Mouse (Mus musculus): ENCODE measurements at regions not wholly inside any gene's neighbourhood (a gene's known extent, or its start where the extent isn't known, plus 50 kb on each side); places are given as distances from the start of the nearest gene placed in this dataset.
A peak's percentile ranks its signal among the peaks of the same experiment; 100 is the strongest.

- no peak overlapping the region for H3K4me2 ChIP-seq
- H3K4me3 ChIP-seq (replicated peaks), result no peak overlapping the region
- no peaks in the 10 kb centered on the region for H3K36me3 ChIP-seq
- no peak overlapping the region for H3K27ac ChIP-seq
- no peak overlapping the region for H3K9ac ChIP-seq
- ATAC-seq (ENCODE audit: low read depth), result no peak
- no peaks in the 10 kb centered on the region for H3K4me1 ChIP-seq (replicated peaks)
- H3K27me3 ChIP-seq, result no peaks in the 10 kb centered on the region
- DNase-seq, result no peak
- no peaks in the 10 kb centered on the region for H3K9me3 ChIP-seq (replicated peaks)
Measured at GRCm38 (mm10) chr3:159689743-159690142, 90.8 kb downstream of the Rpe65 start.

DNA sequence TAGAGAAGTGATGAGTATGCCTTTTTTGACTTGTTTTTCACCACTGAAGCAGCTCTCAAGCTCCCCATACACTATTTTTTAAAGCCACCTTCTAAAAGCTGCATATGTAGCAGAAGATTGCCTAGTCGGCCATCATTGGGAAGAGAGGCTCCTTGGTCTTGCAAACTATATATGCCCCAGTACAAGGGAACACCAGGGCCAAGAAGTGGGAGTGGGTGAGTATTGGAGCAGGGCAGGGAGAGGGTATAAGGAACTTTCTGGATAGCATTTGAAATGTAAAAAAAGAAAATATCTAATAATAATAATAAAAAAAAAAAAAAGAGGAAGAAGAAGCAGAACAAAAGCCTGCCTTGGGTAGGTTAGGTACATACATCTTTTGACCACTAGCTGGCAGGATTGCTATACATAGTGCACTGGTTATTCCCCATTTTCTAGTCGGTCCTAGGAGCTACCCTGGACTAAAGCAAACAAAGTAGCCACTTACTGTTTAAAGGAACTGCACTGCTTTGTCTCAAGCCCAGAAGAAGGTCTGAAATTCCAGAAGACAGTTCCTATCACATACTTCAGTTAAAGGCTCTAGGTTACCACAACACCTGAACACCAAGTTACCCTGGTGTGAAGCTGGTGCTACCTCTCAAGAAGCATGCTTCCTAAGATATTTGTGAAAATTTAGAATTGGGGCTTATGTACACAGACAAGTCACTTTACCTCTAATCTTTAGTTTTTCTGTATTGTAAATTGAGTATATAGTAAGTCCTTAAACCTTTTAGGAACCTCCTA is 114.9 kb upstream of the Wls start:
- Histone ChIP-seq H3K4me1 (replicated peaks) (no peaks in the 10 kb centered on the region), H3K9me3 (replicated peaks) (no peaks in the 10 kb centered on the region), H3K9ac (no peak overlapping the region), H3K27me3 (no peaks in the 10 kb centered on the region), H3K4me3 (replicated peaks) (no peak overlapping the region), H3K27ac (no peak overlapping the region), H3K36me3 (no peaks in the 10 kb centered on the region), H3K4me2 (no peak overlapping the region)
- DNase-seq (no peak), ATAC-seq (ENCODE audit: low read depth) (no peak)
- 23% methylated on average over 2 of the region's 2 CpGs for WGBS (ENCODE audit: insufficient replicate concordance)

DNA sequence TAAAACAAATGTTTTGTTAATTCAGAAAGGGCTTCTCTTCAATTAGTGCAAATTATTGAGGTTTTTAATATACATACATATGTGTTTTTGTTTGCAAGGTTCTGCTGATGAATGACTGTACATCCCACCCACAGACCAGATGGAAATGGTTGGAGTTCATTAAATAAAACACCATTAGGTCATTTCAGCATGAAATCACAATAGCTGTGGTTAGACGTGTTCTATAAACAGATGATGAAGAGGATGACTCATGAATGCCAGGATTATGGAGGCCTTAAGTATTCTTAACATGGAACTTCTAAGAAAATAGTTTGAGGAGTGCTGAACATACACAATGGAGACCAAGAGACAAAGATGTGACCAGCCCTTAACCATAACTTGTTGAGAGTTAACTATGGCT is 107.3 kb upstream of the Wls start:
- no peak overlapping the region for H3K4me2 ChIP-seq
- DNase-seq (no peak), ATAC-seq (ENCODE audit: low read depth) (no peak)
- H3K4me1 ChIP-seq (replicated peaks), result no peaks in the 10 kb centered on the region
- no peaks in the 10 kb centered on the region for H3K27me3 ChIP-seq
- H3K4me3 ChIP-seq (replicated peaks), result no peak overlapping the region
- H3K9me3 ChIP-seq (replicated peaks), result no peaks in the 10 kb centered on the region
- H3K9ac ChIP-seq, result no peak overlapping the region
- no peaks in the 10 kb centered on the region for H3K36me3 ChIP-seq
- no peak overlapping the region for H3K27ac ChIP-seq
- 45% methylated on average over 1 of the region's 1 CpGs for WGBS (ENCODE audit: insufficient replicate concordance)

GRCm38 (mm10) chr3:159733141-159733540 is 106.3 kb upstream of the Wls start:
- Histone ChIP-seq H3K27me3 (no peaks in the 10 kb centered on the region), H3K9ac (no peak overlapping the region), H3K4me1 (replicated peaks) (no peaks in the 10 kb centered on the region), H3K4me2 (no peak overlapping the region), H3K9me3 (replicated peaks) (no peaks in the 10 kb centered on the region), H3K4me3 (replicated peaks) (no peak overlapping the region), H3K27ac (no peak overlapping the region), H3K36me3 (no peaks in the 10 kb centered on the region)
- no peak for ATAC-seq (ENCODE audit: low read depth)
- DNase-seq, result no peak

GRCm38 (mm10) chr3:159734547-159734946 is 104.9 kb upstream of the Wls start:
- Histone ChIP-seq H3K4me1 (replicated peaks) (no peaks in the 10 kb centered on the region), H3K36me3 (no peaks in the 10 kb centered on the region), H3K27ac (no peak overlapping the region), H3K4me2 (no peak overlapping the region), H3K27me3 (no peaks in the 10 kb centered on the region), H3K9ac (no peak overlapping the region), H3K4me3 (replicated peaks) (no peak overlapping the region), H3K9me3 (replicated peaks) (no peaks in the 10 kb centered on the region)
- DNase-seq, result no peak
- WGBS (ENCODE audit: insufficient replicate concordance), result 72% methylated on average over 1 of the region's 1 CpGs
- no peak for ATAC-seq (ENCODE audit: low read depth)

- no peaks in the 10 kb centered on the region for H3K36me3 ChIP-seq
- no peak overlapping the region for H3K4me3 ChIP-seq (replicated peaks)
- H3K27ac ChIP-seq, result no peak overlapping the region
- ATAC-seq (ENCODE audit: low read depth) (peak; percentile 91), DNase-seq (peak; percentile 1)
- H3K4me1 ChIP-seq (replicated peaks), result 0 out of 2 replicates have a peak, but pooled peaks cover 2% of the 10 kb centered on the region
- H3K9me3 ChIP-seq (replicated peaks), result no peaks in the 10 kb centered on the region
- no peaks in the 10 kb centered on the region for H3K27me3 ChIP-seq
- H3K9ac ChIP-seq, result no peak overlapping the region
- 16% methylated on average over 1 of the region's 1 CpGs for WGBS (ENCODE audit: insufficient replicate concordance)
- H3K4me2 ChIP-seq, result no peak overlapping the region
Measured at GRCm38 (mm10) chr3:159736070-159736469, 103.4 kb upstream of the Wls start.

DNA sequence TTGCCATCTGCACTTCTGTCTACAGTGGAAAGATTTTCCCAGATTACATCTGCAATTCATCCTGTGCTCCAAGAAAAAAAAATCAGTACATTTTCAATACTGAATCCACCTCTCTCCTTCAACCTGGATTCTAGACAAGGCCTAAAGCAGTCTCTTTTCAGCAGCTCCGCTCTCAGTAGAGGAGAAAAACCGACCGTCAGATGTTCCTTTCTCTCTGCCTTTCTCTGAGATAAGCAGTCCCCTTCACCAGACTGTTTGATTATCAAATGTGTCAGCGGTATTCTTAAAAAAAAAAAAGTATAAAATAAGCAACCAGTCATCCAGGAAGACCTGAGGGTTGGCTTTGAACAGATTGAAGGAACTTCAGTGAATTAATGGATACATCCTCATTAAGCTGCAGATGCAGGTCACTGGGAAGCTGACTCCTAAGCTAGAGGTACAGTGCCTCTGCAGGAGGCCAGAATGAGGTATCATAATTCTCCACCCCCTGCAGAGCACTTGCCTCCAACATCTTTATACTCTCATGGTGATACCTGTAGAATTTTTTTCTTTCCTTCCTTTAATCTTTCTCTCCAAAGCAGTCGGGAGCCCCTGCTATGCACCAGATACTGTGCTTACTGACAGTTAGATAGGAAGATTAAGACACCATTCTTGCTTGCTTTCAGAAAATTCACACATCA is 98.7 kb upstream of the Wls start:
- H3K36me3 ChIP-seq, result no peaks in the 10 kb centered on the region
- no peaks in the 10 kb centered on the region for H3K27me3 ChIP-seq
- DNase-seq (no peak), ATAC-seq (ENCODE audit: low read depth) (no peak)
- WGBS (ENCODE audit: insufficient replicate concordance), result 36% methylated on average over 5 of the region's 5 CpGs
- 0 out of 2 replicates have a peak, but pooled peaks cover 2% of the 10 kb centered on the region for H3K4me1 ChIP-seq (replicated peaks)
- no peaks in the 10 kb centered on the region for H3K9me3 ChIP-seq (replicated peaks)
- H3K9ac ChIP-seq, result no peak overlapping the region
- no peak overlapping the region for H3K4me3 ChIP-seq (replicated peaks)
- no peak overlapping the region for H3K27ac ChIP-seq
- no peak overlapping the region for H3K4me2 ChIP-seq

DNA sequence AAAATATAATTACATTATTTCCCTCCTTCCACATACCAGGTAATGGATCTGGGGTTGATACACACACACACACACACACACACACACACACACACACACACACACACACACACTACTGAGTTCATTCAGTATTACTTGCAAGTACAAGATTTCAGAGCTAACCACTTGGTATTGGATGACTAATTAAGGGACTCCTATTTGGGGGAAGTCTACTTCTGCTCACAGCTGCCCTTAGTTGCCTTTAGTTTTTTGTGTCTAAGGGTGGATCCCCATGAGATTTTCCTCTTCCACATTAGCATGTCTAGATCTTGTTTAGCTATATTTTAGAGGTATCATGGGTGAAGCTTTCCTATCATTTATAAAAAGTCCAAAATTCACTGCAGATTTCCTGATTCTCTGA is 97.7 kb upstream of the Wls start:
- Histone ChIP-seq H3K4me1 (replicated peaks) (0 out of 2 replicates have a peak, but pooled peaks cover 2% of the 10 kb centered on the region), H3K27ac (no peak overlapping the region), H3K36me3 (no peaks in the 10 kb centered on the region), H3K27me3 (no peaks in the 10 kb centered on the region), H3K9me3 (replicated peaks) (no peaks in the 10 kb centered on the region), H3K9ac (no peak overlapping the region), H3K4me3 (replicated peaks) (no peak overlapping the region), H3K4me2 (no peak overlapping the region)
- no peak for DNase-seq
- no peak for ATAC-seq (ENCODE audit: low read depth)

- no peak overlapping the region for H3K4me3 ChIP-seq (replicated peaks)
- DNase-seq (no peak), ATAC-seq (ENCODE audit: low read depth) (no peak)
- no peaks in the 10 kb centered on the region for H3K36me3 ChIP-seq
- H3K27ac ChIP-seq, result no peak overlapping the region
- no peak overlapping the region for H3K4me2 ChIP-seq
- H3K9me3 ChIP-seq (replicated peaks), result no peaks in the 10 kb centered on the region
- H3K4me1 ChIP-seq (replicated peaks), result no peaks in the 10 kb centered on the region
- H3K9ac ChIP-seq, result no peak overlapping the region
- H3K27me3 ChIP-seq, result no peaks in the 10 kb centered on the region
- 19% methylated on average over 1 of the region's 1 CpGs for WGBS (ENCODE audit: insufficient replicate concordance)
Measured at GRCm38 (mm10) chr3:159759740-159760139, 79.7 kb upstream of the Wls start.

- WGBS (ENCODE audit: insufficient replicate concordance), result 53% methylated on average over 2 of the region's 2 CpGs
- Histone ChIP-seq H3K9ac (no peak overlapping the region), H3K27ac (no peak overlapping the region), H3K4me3 (replicated peaks) (no peak overlapping the region), H3K4me1 (replicated peaks) (no peaks in the 10 kb centered on the region), H3K4me2 (no peak overlapping the region), H3K9me3 (replicated peaks) (no peaks in the 10 kb centered on the region), H3K36me3 (no peaks in the 10 kb centered on the region), H3K27me3 (no peaks in the 10 kb centered on the region)
- DNase-seq (no peak), ATAC-seq (ENCODE audit: low read depth) (no peak)
Measured at GRCm38 (mm10) chr3:159760293-159760692, 79.2 kb upstream of the Wls start.

- Histone ChIP-seq H3K4me2 (no peak overlapping the region), H3K36me3 (no peaks in the 10 kb centered on the region), H3K9me3 (replicated peaks) (no peaks in the 10 kb centered on the region), H3K9ac (no peak overlapping the region), H3K4me3 (replicated peaks) (no peak overlapping the region), H3K27ac (no peak overlapping the region), H3K27me3 (no peaks in the 10 kb centered on the region), H3K4me1 (replicated peaks) (no peaks in the 10 kb centered on the region)
- WGBS (ENCODE audit: insufficient replicate concordance), result 63% methylated on average over 2 of the region's 2 CpGs
- DNase-seq (no peak), ATAC-seq (ENCODE audit: low read depth) (no peak)
Measured at GRCm38 (mm10) chr3:159760949-159761348, 78.5 kb upstream of the Wls start.

DNA sequence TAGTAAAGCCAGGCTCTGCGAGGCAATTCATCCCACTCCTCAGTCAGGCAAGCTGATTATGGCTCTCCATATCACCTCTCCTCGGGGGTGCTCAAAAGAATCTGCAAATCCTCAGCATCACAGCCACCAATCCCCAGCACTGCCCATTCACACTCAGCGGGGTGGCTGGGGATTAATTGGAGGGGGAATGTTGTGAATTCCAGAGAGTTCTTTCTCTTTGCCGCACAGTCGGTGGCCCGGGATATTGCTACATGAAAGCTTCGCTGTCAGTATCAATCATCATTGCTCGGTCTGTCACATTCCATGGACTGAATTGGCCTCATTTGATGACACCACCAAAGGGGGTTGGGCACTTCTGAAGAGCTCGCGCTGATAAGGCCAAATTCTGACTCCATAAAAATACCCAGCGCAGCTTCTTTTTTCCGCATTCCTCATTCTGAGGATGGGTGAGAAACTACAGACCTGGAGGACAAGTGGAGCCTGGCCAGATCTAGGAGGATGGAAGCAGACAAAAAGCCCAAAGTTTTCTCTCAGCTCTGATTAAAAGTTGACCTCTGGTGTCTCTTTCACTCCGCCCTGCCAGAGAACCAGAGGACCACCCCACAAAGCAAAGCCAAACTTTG is 57.1 kb upstream of the Wls start:
- no peaks in the 10 kb centered on the region for H3K4me1 ChIP-seq (replicated peaks)
- H3K36me3 ChIP-seq, result no peaks in the 10 kb centered on the region
- H3K27ac ChIP-seq, result no peak overlapping the region
- H3K27me3 ChIP-seq, result 0 out of 2 replicates have a peak, but pooled peaks cover 4% of the 10 kb centered on the region
- no peaks in the 10 kb centered on the region for H3K9me3 ChIP-seq (replicated peaks)
- ATAC-seq (ENCODE audit: low read depth) (no peak), DNase-seq (no peak)
- no peak overlapping the region for H3K4me2 ChIP-seq
- H3K9ac ChIP-seq, result no peak overlapping the region
- no peak overlapping the region for H3K4me3 ChIP-seq (replicated peaks)
- 9% methylated on average over 13 of the region's 13 CpGs for WGBS (ENCODE audit: insufficient replicate concordance)
